Mouse (Mus musculus): ENCODE measurements at regions not wholly inside any gene's neighbourhood (a gene's known extent, or its start where the extent isn't known, plus 50 kb on each side); places are given as distances from the start of the nearest gene placed in this dataset.

DNA sequence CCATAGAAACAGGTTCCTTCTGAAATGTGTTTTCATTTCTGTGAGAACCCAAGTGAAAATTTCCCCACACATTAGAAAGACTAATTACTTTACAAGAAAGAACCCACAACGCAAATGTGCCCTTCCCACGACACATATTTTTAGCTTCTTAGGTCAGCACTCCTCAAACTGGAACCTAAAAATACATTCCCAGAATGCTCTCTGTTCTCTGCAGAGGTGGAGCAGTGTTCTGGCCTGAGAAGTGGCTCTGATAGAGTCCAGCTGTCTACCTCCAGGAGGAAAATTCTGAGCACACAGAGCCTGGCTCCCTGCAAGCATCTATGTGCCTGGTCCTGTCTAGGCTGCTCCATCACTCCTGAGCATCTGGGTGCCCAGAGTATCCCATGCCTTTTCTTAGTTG is 184.3 kb upstream of the BB014433 start:
- TF ChIP-seq CTCF (IDR thresholded peaks at IDR 0.05 in 2 of 3, conservative IDR thresholded peaks at IDR 0.05 in 1 of 3; ENCODE audit: control insufficient read depth in 1 of 3, insufficient read depth in 1 of 3, low read depth in 2 of 3, low read length in 3 of 3, poor library complexity in 1 of 3, severe bottlenecking in 1 of 3): no peak
- no peak for TF ChIP-seq E2F4 (IDR thresholded peaks at IDR 0.05; ENCODE audit: borderline replicate concordance, low read depth, low read length)
- no peak for TF ChIP-seq ZNF384 (IDR thresholded peaks at IDR 0.05; ENCODE audit: low read depth, low read length)
- no peak for TF ChIP-seq MAX (IDR thresholded peaks at IDR 0.05; ENCODE audit: low read length)
- no peak for TF ChIP-seq RCOR1 (IDR thresholded peaks at IDR 0.05; ENCODE audit: low read depth, low read length)
- TF ChIP-seq HCFC1 (IDR thresholded peaks at IDR 0.05; ENCODE audit: low read depth, low read length): no peak
- no peak for TF ChIP-seq MAZ (IDR thresholded peaks at IDR 0.05; ENCODE audit: low read depth, low read length)
- no peak for TF ChIP-seq SMC3 (IDR thresholded peaks at IDR 0.05; ENCODE audit: low read depth, low read length)
- no peak for TF ChIP-seq USF1 (IDR thresholded peaks at IDR 0.05; ENCODE audit: low read depth, low read length)

Data from MEL (cell line).